Mouse (Mus musculus): Measurements from ENCODE around the gene Apoc3. TPM values are rescaled to one million over a fixed set of nuclear protein-coding genes. Genes with fewer than 3 reads are reported as not detected.

Apoc3 gene
- total RNA-seq, 2 experiments from 2014 or later = not detected

DNA sequence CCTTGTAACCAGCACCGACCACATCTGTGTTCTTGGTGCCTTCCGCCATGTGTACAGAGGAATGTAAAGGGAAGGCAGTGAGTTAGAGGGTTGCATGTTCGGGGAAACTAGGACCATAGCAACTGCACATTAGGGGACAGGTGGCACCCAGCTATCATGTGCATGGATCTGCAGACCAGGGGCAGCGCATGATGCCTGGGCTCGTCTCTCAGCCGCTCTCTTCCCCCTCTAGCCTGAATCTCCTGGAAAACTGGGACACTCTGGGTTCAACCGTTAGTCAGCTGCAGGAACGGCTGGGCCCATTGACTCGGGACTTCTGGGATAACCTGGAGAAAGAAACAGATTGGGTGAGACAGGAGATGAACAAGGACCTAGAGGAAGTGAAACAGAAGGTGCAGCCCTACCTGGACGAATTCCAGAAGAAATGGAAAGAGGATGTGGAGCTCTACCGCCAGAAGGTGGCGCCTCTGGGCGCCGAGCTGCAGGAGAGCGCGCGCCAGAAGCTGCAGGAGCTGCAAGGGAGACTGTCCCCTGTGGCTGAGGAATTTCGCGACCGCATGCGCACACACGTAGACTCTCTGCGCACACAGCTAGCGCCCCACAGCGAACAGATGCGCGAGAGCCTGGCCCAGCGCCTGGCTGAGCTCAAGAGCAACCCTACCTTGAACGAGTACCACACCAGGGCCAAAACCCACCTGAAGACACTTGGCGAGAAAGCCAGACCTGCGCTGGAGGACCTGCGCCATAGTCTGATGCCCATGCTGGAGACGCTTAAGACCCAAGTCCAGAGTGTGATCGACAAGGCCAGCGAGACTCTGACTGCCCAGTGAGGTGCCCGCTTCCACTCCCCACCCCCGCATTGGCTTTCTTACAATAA is 5.6 kb downstream of the Apoc3 start:
- peak; percentile 89 for DNase-seq

DNA sequence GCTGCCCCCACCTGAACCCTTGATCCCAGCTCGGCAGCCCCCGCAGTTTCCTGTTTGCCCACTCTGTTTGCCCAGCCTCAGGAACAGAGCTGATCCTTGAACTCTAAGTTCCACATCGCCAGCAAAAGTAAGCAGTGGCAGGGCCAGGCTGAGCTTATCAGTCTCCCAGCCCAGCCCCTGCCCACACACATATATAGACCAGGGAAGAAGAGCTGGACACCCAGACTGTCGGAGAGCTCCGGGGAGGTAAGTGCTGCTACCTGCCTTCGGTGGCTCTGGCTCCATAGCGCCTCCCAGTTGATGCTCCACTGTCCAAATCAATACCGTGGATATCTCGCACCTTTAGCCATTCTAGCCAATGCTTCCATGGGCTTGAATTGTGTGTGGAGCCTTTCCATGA is 6.9 kb downstream of the Apoc3 start, which contains the start of gene Apoa1:
Apoa1 (plus strand) TSS at position 90 of the 400 bp plus-strand sequence.
- DNase-seq = no peak

DNA sequence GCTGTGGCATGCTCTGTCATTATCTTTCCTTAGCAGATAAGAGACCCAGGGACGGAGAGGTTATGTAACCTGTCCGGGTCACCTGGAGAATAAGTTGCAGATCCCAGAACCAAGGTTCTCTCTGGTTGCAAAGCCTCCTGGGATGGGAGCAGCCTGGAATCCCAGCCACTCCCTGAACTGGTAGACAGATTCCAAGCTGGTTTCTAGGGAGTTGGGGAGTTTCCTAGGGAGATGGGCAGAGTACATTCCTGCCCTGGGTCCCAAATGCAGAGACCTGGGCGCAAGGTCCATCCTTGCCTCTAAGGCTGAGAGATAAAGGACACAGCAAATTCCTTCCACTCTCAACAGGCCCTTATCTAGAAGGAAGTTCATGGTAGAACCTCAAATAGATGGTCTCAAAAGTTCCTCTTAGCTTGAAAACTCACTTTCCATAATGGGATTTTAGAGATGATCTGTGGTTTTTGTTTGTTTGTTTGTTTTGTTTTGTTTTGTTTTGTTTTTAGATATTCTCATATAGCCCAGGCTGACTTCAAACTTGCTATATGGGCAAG is 8.3 kb downstream of the Apoc3 start:
- DNase-seq = no peak

DNA sequence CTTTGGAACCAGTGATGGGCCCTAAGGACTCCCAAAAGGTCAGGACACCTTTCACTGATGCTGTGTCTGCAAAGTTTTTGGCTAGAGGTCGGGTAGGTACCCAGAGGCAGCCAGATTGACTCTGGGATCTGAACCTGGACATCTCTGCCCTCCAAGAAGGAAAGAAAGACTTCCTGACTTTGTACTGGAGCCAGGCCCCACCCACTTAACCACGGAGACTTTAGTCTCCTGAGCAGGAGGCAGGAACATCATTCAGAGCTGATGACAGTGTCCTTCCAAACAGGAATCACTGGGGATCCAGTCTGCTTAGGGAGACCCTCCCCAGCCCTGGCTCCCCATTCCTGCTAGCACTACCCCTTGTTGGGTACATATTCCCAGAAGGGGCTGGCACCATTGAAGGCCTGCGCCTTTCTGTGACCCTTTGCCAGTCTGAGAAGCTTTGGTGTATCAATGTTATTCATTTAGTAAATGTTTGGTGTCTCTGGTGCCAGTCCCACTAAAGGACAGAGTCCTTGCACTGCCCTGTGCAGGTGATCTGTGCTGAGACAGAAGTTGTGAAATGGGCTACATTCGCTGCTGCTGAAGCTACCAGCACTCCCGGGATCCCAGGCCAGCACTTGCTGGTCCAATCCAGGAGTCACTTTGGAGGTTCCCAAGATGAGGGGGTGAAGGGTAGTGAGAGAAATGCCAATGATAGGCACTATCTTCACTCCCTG is 10.3 kb downstream of the Apoc3 start:
- no peak for DNase-seq

DNA sequence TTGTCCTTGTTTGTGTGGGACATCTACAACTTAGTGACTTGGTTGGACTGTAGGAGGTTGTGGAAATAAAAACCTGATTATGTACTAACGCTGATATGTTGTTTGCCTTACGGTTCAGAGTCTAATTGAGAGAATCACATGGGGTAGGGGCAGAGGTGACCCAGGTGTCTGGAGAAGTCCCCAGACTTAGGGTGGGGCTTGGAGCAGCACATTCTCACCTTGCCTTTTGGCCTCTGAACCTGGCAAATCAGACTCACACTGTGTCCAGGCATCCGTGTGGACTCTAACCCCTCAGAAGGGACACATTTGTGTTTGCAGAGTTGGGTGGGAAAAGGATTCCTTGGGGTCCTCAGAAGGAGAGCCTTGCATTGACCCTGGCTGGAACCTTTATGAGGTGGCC is 11.3 kb downstream of the Apoc3 start:
- no peak for DNase-seq

DNA sequence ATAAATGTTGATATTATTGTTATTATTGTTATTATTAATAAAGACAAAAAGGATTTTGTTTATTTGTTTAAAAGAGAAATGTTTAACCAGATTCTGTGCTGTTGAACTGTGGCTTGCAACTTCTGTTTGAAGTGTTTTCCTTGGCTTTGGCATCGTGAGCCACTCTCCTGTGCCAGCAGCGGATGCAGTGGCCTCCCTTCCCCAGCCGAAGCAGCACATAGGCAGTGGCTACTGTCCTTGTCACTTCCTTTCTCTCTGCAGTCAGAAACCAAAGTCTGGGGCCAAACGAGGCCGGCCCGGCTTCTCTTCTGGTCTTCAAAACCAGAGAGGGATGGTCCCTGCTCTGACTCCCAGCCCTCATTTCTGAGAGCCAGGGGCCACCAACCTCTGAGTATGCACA is 12.3 kb downstream of the Apoc3 start:
- DNase-seq = peak; percentile 31

DNA sequence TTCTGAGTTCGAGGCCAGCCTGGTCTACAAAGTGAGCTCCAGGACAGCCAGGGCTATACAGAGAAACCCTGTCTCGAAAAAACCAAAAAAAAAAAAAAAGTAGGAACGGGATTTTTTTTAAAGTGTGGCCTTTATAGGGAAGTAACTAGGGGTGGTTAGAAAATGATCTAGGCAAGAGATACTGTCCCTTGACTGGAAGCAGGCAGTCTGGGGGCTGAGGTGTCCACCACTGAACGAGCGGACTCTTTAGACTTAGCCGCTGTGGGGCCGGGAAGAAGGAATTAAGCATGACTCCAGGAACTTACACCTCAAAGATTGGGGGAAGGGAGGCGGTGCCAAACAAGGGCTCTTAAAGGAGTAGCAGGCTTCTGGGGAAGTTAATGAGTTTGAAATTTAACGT is 17.3 kb downstream of the Apoc3 start:
- no peak for DNase-seq

DNA sequence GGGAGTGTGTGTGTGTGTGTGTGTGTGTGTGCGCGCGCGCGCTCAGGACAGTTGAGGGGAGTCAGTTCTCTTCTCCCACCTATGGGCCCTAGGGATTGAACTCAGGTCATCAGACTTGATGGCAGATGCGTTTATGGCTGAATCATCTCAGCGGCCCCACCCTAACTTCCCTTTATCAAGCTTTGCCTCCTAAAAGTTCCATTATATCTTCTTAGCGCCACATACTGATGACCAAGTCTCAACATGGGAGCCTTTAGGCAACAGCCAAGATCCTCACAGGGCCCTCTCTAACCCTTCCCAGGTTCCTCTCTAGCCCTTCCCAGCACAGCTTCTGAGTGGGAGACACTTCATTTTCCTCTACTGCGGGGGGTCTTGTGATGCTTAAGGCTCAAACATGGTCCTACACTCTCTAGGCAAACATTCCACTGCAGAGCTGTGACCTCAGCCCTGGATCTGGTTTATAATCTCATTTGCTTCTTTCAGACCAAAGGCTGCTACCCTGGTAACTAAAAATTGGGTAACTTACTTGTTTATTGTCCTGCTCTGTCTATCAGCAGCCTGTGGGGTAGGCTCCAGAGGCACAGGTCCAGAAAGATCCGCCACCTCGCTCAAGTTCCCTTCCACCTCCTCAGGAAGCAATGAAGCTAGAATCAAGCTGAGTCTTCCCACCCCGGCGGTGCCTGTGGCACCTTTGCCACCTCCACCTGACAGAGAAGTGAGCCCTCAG is 18.5 kb downstream of the Apoc3 start:
- no peak for DNase-seq

DNA sequence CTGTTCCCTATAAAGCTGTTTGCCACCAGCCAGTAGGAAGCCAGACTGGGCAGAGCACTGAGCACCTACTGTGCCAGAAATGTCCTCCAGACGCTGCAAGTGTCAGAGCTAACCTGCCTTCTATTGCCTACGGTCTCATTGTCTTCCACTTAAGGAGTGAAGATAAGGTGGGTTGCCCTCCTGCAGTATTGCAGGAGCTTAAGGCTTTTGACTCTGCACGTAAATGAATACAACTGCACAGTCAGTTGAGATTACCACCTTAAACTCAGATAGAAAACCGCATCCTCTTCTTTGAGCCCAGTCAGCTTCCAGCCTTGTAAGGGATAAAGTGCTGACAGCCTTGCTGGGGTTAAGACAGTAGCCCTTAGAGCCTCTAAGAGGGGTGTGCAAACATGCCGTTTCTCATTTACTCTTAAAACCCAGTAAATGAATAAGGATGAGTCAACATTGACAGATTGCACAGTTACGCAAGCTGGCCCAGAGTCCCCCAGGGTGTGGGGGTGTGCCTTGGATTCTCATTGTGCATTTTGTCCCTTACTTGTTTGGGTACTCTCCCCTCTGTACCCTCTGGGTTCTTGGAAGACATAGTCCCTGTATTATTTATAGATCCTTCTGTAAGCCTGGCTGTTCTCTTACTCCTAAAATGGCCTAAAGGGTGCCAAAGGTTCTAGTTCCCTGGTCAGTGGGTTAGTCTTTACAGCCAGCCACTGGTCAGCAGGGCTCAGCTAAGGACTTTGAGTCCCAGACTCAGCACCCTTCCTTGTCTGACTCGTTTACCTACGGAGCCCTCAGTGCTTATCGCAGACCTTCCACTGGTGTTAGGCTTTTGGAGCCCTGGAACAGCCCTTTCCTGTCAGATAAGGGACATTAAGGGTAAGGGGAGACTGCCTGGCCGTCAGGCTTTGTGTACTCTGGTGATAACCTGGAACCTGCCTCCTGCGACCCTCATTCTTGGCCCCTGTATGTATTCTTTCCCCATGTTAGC is 19.8 kb downstream of the Apoc3 start:
- DNase-seq = no peak

DNA sequence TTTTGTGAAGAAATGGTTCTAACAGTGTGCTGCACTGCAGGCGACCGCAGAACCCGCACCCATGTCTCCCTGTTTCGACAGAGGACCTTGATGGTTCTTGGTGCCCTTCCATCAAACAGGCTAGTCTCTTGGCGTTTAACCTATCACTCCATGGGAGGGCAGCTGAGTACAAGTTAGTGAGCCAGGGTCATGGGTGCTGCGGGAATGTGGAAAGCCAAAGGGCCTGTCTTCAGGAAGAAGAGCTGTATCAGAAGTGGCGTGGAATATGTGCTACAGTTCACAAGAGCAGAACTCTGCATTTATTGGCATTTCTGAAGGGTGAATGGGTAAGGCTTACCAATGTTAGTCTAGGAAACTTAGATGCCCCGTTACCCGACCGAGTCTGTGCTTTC is 20.5 kb downstream of the Apoc3 start:
- DNase-seq = no peak

DNA sequence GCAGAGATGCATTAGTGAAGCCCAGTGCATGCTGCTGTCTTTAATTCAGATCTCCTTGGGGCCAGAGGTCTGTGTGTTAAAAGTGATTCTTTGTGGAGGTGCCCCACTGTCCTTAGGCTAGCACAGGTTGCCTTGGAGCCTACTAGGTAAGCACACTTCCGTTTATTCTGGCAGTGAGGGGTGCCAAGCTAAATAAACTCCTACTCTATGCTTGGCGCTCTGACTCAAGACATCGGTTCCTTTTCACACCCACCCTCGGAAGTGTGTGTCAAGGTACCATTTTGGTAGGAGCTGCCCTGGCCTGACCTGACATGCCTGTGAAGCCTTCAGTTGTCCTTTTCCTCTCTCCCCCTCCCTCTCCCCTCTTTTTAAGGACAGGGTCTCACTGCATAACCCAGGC is 21.2 kb downstream of the Apoc3 start:
- DNase-seq = no peak

DNA sequence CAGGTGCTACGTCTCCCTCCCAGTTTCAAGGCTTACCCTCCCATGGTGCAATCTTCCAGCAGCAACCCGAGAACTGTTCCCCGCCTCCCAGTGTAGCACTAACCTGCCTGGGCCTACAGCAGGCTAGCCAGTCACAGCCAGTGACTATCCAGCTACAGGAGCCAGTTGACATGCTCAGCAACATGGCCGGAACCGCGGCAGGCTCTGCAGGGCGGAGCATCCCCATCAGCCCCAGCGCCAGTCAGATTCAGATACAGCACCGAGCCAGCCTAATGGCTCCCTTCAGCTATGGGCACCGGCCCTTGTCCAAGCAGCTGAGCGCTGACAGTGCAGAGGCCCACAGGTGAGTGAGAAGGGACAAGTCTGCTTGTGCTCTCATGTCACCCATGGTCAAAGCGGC is 25.0 kb downstream of the Apoc3 start:
- no peak for DNase-seq

DNA sequence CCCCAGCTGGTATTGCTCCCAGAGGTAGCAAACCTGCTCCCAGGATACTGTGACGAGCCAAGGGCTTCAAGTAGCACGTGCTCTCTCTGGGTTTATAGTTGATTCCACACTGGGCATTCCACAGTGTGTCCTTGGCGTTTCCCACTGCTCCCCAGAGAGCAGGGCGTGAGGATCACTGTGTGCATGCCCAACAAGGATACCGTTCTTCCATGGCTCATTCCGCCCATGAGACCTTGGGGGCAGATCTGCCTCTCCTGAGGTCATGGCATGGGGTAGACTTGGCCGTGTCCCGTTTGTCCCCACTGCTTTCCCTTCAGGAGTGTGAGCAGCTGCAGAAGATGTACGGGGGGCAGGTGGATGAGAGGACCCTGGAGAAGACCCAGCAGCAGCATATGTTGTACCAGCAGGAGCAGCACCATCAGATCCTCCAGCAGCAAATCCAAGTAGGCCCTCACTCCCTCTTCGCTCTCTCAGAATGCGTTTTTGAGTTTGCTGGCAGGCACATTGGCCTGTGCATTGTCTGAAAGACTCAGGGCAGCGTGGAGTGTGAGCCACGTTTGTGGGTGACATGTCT is 26.9 kb downstream of the Apoc3 start:
- DNase-seq = no peak

DNA sequence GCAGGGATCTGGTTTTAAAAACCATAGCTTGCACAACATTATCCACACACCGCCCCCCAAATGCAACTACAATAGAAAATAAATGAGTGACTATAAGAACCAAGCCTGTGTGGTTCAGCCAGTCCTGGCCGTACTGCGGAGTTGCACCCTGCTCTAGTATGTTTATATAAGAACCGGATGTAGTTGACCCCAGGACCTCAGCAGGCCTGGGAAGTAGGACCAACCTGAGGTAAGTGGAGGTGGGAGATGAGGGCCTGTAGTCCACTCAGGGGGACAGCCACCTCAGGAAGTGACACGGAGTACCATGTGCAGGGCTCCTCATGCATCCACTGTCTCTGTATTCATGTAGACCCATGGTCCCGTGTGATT is 28.0 kb downstream of the Apoc3 start:
- no peak for DNase-seq

DNA sequence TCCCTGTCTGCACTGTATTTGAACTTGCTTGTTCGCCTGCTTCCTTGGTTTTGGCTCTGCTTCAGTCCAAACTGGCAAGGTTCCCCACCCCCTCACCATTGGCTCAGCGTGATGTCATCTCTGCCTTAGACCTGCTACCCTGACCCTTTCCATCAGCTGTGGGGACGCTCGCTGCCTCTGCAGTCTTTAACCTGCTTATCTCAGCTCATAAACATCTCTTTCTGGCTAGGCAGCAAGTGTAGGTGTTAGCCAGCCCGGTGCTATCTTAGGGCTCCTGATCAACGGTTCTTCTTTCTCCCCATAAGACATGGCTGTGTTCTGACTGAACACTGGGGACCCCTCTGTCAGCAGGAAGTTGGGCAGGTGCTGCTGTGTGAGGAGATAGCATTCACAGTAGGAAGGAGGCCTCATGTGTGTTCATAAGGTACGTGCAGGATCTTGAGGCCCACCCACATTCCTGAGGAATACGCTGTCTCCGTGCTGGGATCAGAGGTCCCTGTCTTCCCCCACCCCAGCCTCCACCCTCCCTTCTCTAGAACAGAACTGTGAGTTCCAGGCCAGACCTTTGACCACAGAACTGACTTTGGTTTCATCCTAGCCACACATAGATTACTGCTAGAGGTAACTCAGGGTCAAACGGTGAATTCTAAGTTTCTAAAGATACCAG is 28.5 kb downstream of the Apoc3 start:
- no peak for DNase-seq

DNA sequence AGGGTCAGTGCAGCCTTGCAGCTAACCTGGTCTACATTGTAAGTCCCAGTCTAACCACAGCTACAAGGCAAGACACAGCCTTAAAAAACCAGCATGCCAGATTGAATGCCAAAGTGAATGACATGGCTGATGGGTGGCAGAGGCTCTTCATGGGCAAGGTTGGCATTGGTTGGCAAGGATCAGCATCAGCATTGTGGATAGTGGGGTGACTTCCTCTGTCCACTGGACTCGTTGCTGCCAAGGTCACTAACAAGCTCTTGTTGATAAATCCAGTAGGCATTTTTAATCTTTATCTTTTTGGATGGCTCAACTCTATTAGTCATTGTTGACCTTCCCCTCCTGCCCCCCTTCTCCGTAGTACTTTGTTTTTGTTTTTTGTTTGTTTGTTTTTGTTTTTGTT is 35.8 kb downstream of the Apoc3 start:
- DNase-seq = no peak

DNA sequence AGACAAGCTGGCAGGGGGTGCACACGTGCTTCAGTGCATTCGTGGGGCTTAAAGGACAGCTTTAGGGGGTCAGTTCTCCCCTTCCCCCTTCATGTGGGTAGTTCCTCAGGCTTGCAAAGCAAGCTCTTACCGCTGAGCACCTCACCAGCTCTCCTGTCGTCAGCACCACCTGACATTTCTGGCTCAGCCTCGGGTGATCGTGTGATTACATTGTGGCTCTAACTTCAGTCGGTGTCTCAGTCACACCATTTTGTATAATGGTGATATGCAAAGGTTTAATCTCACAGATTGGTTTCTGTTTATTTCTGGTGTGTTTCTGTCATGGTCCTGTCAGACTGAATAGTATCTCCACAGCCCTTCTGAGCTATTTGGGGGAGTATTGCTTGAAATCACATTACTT is 36.5 kb downstream of the Apoc3 start:
- no peak for DNase-seq

DNA sequence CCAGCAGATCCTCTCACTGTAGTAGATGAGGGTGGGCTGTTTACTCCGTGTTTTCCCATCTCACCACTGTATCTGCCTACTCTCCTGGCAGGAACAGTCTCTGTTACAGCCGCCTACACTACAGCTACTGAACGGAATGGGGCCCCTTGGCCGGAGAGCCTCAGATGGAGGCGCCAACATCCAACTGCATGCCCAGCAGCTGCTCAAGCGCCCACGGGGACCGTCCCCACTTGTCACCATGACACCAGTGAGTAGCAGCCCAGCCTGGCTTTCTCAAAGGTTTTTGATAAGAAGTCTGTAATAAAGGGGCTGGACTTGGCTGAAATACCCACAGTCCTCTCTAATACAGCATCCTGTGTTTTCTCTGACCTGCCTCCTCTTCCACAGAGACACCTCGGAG is 37.0 kb downstream of the Apoc3 start:
- peak; percentile 69 for DNase-seq

DNA sequence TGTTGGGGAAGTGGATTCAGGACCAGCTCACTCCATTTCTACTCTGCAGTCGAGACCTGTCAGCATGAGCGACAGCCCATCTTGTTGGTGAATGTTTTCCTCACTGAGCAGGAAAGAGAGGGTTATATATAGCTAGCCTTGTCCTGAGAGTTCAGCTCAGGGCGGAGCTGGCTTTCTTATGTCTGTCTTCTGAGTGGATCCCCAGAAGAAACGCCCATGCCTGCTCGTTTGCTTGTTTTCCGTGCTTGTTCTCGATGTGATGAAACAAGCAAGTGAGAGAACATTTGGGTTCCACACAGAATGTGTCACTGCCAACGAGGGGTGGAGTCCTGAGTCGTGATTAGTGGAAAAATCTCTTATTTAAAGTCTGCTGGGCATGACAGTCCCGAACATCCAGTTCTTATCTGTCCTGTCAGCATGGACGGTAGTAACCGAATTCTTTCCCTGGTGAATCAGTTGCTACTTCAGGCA is 38.7 kb downstream of the Apoc3 start:
- peak; percentile 68 for DNase-seq

DNA sequence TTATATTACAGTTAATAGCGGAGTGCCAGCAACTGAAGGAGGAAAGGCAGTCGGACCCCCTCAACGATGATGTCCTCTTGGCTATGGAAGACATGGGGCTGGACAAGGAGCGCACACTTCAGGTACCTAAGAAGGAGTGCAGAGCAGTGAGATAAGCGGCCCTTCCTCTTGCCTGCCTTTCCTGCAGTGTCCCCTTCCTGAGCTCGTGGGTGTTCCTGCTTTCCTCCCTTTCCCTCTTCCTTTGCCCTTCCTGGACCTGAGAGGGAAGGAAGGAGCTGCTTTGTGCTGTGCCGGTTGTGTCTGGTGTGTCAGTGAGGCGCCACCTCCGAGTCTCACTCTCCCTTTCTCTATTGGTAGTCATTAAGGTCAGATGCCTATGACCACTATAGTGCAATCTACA is 40.6 kb downstream of the Apoc3 start:
- DNase-seq = no peak

DNA sequence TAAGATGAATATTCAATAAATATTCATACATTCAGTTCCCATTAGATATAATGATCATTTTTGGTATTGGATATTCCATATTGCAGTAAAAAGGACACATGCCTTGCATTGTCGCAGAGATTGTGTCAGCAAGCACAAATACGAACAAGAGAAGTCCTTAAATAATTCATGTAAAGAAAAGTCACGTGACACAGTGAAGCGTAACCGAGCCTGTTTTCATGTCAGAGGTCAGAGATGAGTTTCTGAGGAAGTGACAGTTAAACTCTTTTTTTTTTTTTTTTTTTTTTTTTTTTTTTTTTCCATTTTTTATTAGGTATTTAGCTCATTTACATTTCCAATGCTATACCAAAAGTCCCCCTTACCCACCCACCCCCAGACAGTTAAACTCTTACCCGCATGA is 42.8 kb downstream of the Apoc3 start:
- DNase-seq = no peak

All from heart, postnatal 4 days (tissue).